Mouse (Mus musculus): Measurements from ENCODE around the gene 4931422A03Rik. TPM values are rescaled to one million over a fixed set of nuclear protein-coding genes. Genes with fewer than 3 reads are reported as not detected.

4931422A03Rik gene
- polyA plus RNA-seq, 1 experiment, result not detected

DNA sequence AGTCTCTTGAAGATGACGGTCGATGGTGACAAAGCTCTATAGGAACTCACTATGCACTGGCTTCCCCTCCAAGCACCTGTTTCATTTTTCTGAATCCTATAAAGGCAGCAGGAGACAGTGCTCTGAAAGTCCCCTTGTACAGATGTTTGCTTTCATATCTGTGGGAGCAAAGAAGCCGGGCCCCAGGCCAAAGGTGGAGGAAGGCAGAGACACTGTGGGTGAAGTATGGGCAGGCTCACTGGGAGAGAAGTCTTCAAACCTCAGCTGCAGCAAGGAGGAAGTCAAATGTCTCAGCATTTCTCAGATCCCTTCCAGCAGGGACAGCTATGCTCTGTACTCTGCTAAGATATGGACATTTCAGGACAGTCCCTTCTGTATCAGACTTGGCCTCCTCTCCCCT lies 62.8 kb downstream of the 4931422A03Rik start:
- 90% methylated on average over 3 of the region's 3 CpGs for WGBS
- H3K4me3 ChIP-seq (ENCODE audit: insufficient read depth, low read depth, low read length), result no peak overlapping the region
- H3K27ac ChIP-seq (ENCODE audit: insufficient read depth, low read depth, low read length), result no peak overlapping the region
- H3K4me1 ChIP-seq (ENCODE audit: control insufficient read depth, insufficient read depth, low read length), result peaks cover 7% of the 10 kb centered on the region
- TF ChIP-seq POLR2A (IDR thresholded peaks at IDR 0.05; ENCODE audit: insufficient read depth, low read depth, low read length) (no peak), CTCF (IDR thresholded peaks at IDR 0.05; ENCODE audit: insufficient read depth, low read depth, low read length) (no peak)

DNA sequence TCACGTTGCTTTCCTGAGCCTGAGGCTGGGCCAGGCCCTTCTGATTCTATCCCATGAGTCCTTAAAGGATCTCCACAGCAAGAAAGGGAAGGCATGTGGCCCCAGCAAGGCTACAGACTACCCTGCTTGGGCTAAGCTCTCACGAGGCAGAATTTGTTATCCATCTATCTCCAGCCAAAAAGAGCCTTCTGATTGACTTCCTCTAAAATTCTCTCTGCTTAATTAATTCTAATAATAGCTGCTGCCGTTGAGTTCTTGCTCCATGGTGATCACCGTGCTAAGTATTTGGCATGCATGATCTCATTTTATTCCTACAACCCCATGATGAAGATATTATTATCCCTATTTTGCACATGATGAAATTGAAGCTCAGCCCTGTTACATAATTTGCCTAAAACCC lies 65.8 kb downstream of the 4931422A03Rik start:
- no peak overlapping the region for H3K27ac ChIP-seq (ENCODE audit: insufficient read depth, low read depth, low read length)
- 43% methylated on average over 4 of the region's 4 CpGs for WGBS

DNA sequence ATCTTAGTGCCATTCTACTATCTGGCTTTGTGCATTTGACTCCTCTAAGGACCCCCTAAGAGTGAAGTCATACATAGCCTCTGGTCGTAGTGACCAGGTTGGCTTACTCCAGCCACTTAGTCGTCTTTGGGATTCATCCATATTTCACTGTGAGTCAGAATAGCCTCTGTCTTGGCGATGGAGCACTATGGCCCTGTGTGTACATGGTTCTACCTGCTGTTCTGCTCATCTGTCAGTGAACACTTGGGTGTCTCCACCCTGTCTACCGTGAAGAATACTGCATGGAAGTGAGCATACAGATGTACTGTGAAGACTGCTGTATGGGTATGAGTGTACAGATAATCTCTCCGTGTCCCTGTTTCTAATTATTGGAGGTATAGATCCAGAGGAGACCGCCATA lies 68.6 kb downstream of the 4931422A03Rik start:
- H3K4me1 ChIP-seq (ENCODE audit: control insufficient read depth, insufficient read depth, low read length), result peaks cover 2% of the 10 kb centered on the region; the same call in 1 of the 2 replicates
- no peak overlapping the region for H3K27ac ChIP-seq (ENCODE audit: insufficient read depth, low read depth, low read length)
- H3K4me3 ChIP-seq (ENCODE audit: insufficient read depth, low read depth, low read length), result no peak overlapping the region
- WGBS, result 91% methylated on average over 6 of the region's 6 CpGs
- TF ChIP-seq CTCF (IDR thresholded peaks at IDR 0.05; ENCODE audit: insufficient read depth, low read depth, low read length) (no peak), POLR2A (IDR thresholded peaks at IDR 0.05; ENCODE audit: insufficient read depth, low read depth, low read length) (no peak)

More for the DNA sequence above, 65.8 kb downstream of the 4931422A03Rik start:
- H3K4me1 ChIP-seq (ENCODE audit: control insufficient read depth, insufficient read depth, low read length), result peaks cover 2% of the 10 kb centered on the region; the same call in 1 of the 2 replicates
- TF ChIP-seq CTCF (IDR thresholded peaks at IDR 0.05; ENCODE audit: insufficient read depth, low read depth, low read length) (no peak), POLR2A (IDR thresholded peaks at IDR 0.05; ENCODE audit: insufficient read depth, low read depth, low read length) (no peak)
- H3K4me3 ChIP-seq (ENCODE audit: insufficient read depth, low read depth, low read length), result no peak overlapping the region

DNA sequence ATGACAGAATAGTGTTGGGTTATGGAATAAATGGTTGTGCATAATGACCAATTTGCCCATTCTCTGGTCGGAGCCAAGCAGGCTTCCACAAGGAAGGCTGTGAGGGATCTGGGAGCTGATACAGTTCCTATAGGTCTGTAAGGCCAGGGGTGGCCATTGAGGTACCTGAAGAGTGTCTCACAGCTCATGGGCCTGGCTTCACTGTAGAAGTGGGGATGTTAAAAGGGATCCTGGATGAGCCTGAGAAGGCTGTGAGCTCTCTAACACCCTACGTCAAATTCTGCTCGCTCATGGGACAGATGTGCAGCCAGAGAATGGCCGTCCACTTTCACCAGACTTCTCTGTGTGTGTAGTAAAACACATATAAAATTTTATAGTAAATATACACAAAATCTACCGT lies 69.1 kb downstream of the 4931422A03Rik start:
- no peak overlapping the region for H3K4me3 ChIP-seq (ENCODE audit: insufficient read depth, low read depth, low read length)
- H3K4me1 ChIP-seq (ENCODE audit: control insufficient read depth, insufficient read depth, low read length), result peaks cover 2% of the 10 kb centered on the region; the same call in 1 of the 2 replicates
- 91% methylated on average over 5 of the region's 5 CpGs for WGBS
- no peak overlapping the region for H3K27ac ChIP-seq (ENCODE audit: insufficient read depth, low read depth, low read length)
- TF ChIP-seq POLR2A (IDR thresholded peaks at IDR 0.05; ENCODE audit: insufficient read depth, low read depth, low read length) (no peak), CTCF (IDR thresholded peaks at IDR 0.05; ENCODE audit: insufficient read depth, low read depth, low read length) (no peak)

DNA sequence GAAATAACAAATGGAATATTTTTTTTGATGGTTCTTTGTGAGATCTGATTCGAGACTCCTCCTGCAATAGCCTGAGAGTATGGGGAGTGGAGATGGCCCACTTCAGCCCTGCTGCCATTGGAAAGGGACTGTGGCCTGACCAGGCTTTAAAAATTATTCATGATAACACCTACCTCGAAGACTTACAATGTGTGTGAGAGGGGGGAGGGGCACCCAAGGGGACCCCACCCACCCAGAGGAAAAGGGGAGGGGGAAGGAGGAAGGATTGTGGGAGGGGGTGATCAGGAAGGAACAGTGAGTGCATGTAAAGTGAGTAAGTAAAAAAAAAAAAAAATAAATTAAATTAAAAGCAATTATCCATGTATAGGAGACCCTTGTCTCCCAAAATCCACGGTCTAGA lies 69.5 kb downstream of the 4931422A03Rik start:
- Histone ChIP-seq H3K4me1 (ENCODE audit: control insufficient read depth, insufficient read depth, low read length) (peaks cover 2% of the 10 kb centered on the region; the same call in 1 of the 2 replicates), H3K27ac (ENCODE audit: insufficient read depth, low read depth, low read length) (no peak overlapping the region), H3K4me3 (ENCODE audit: insufficient read depth, low read depth, low read length) (no peak overlapping the region)
- no peak for TF ChIP-seq POLR2A (IDR thresholded peaks at IDR 0.05; ENCODE audit: insufficient read depth, low read depth, low read length)
- no peak for TF ChIP-seq CTCF (IDR thresholded peaks at IDR 0.05; ENCODE audit: insufficient read depth, low read depth, low read length)
- 82% methylated on average over 3 of the region's 3 CpGs for WGBS

DNA sequence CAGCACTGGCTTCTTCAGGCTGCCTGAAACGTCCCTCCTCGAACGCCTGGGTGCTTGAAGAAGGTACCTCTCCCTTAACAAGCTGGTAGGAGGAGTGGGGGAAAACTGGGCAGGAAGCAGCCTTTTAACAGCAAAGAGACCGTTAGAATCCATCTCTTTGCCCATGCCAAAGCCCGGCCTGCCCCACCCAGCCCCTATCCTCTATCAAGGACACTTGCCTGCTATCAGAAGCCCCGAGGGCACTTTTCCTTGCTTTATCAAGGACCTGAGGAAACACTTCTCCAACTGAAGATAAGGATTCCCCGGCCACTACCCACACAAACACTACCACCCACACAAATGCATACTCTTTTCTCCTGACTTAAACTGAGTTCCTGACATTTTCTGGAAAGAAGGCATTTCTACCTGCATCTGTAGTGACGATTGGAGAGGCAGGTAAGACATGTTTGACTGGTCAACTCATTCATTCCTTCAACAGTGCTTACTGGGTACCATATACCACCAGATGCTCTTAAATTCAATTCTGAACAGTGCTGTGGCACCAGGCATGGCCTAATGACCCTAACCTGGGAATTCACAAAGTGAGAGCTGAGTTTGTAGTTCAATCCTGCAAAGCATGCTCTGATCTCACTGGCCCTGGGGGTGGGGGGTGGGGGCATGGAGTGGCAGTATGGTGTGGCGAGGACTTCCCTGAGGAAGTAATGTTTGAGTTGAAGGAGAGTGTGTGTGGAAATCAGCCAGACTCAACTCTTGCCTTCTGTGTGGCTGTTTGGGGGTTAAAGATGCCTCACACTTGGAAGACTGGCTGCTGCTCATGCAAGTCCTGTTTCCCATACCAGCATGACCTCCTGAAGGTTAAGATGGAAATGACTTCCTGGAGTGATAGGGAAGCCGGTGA lies 70.3 kb downstream of the 4931422A03Rik start, which contains the start of gene Lmo2:
Gene Lmo2, plus strand, starts transcription at position 338 of the 898 bp plus-strand sequence.
- peaks cover 2% of the 10 kb centered on the region; the same call in 1 of the 2 replicates for H3K4me1 ChIP-seq (ENCODE audit: control insufficient read depth, insufficient read depth, low read length)
- 83% methylated on average over 10 of the region's 10 CpGs for WGBS
- no peak for TF ChIP-seq POLR2A (IDR thresholded peaks at IDR 0.05; ENCODE audit: insufficient read depth, low read depth, low read length)
- no peak within 1 kb of the TSS for H3K4me3 ChIP-seq (ENCODE audit: insufficient read depth, low read depth, low read length)
- no peak within 1 kb of the TSS for H3K27ac ChIP-seq (ENCODE audit: insufficient read depth, low read depth, low read length)

DNA sequence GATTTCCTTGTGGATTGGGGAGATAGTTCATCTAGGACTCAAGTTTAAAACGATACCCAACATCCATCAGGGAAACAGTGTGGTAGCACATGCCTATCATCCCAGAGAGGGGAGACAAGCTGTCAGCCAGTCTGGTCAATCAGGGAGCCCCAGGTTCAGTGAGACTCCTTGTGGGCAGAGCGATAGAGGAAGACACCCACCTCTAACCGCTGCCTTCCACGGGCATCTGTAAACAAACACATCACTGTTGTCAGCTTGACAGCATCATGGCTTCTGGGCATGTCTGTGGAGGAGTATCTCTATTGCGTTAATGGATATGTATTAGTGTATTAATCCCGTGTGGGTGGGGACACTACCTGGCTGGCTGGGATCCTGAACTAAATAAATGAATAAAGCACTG lies 71.3 kb downstream of the 4931422A03Rik start:
- H3K4me3 ChIP-seq (ENCODE audit: insufficient read depth, low read depth, low read length), result no peak overlapping the region
- no peak for TF ChIP-seq POLR2A (IDR thresholded peaks at IDR 0.05; ENCODE audit: insufficient read depth, low read depth, low read length)
- no peak for TF ChIP-seq CTCF (IDR thresholded peaks at IDR 0.05; ENCODE audit: insufficient read depth, low read depth, low read length)
- WGBS, result 94% methylated on average over 6 of the region's 6 CpGs

DNA sequence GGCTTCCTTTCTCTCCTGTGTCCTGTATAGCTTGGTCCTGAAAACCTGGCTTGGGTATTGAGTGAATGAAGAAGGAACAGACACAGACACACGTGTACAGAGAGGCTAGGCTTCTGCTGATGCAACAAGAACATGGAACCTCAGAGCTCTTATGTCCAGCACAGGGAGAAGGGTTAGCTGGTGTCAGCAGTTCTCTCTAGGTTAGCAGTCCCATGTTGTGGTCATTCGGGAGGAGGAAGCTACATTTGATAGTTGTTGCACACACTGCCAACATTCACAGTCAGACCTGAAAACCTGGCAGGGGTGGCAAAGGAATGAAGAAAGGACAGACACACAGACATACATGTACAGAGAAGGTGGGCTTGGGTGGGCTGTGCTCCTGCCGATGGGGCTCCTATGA lies 72.4 kb downstream of the 4931422A03Rik start:
- Histone ChIP-seq H3K4me3 (ENCODE audit: insufficient read depth, low read depth, low read length) (no peak overlapping the region), H3K4me1 (ENCODE audit: control insufficient read depth, insufficient read depth, low read length) (no peaks in the 10 kb centered on the region), H3K27ac (ENCODE audit: insufficient read depth, low read depth, low read length) (no peak overlapping the region)
- no peak for TF ChIP-seq POLR2A (IDR thresholded peaks at IDR 0.05; ENCODE audit: insufficient read depth, low read depth, low read length)
- TF ChIP-seq CTCF (IDR thresholded peaks at IDR 0.05; ENCODE audit: insufficient read depth, low read depth, low read length), result no peak
- WGBS, result 86% methylated on average over 3 of the region's 3 CpGs

More for the DNA sequence above, 71.3 kb downstream of the 4931422A03Rik start:
- Histone ChIP-seq H3K4me1 (ENCODE audit: control insufficient read depth, insufficient read depth, low read length) (no peaks in the 10 kb centered on the region), H3K27ac (ENCODE audit: insufficient read depth, low read depth, low read length) (no peak overlapping the region)

Measured in olfactory bulb, adult 2 months (tissue).